Mouse (Mus musculus): ENCODE data around the gene Pdzrn3.

DNA sequence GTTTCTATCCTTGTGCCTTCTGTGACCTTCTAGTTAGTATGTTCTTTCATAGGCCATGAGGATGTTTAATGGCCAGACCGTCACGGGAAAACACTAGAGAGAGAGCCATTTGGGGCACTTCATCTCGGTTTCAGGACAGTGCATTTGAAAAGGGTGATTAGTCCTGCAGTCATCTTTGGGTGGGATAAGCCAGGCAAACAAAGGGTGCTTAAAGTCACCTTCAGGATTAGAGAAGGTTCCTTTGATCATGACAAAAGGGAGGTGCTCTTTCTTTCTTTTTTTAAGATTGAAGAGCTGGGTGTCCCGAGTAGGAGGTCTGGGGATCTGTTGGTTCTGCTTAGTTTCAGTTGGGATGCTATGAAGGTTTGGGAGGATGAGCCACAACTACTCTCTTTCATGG lies 105.4 kb downstream of the Pdzrn3 start:
- no peak for TF ChIP-seq CTCF (IDR thresholded peaks at IDR 0.05; ENCODE audit: low read depth)
- no peak for TF ChIP-seq EP300 (IDR thresholded peaks at IDR 0.05; ENCODE audit: low read depth)

Measured in liver, embryonic 14.5 days (tissue).